Mouse (Mus musculus) neural tube, embryonic 13.5 days (tissue): ENCODE results near the gene Nrtn. TPM values are rescaled to one million over a fixed set of nuclear protein-coding genes. Genes with fewer than 3 reads are reported as not detected.
A peak's percentile ranks its signal among the peaks of the same experiment; 100 is the strongest.

Source experiments
- ATAC-seq: fragments of 200-750 bp; cut with Nextera tagmentation; 2 replicates; pipeline ENCODE4 v1.8.0; 2017; ENCODE audit warnings: low read depth, mild to moderate bottlenecking, moderate TSS enrichment, moderate library complexity
- H3K27ac ChIP-seq: fragments of 300-500 bp; sonication (generic); replicated peaks from 2 replicates; pipeline ENCODE4 v1.5.1; 2015; ENCODE audit warnings: moderate library complexity, mild to moderate bottlenecking, inconsistent platforms
- H3K27me3 ChIP-seq: fragments of 300-500 bp; sonication (generic); 2 replicates; pipeline ENCODE4 v1.6.1; 2015; ENCODE audit warnings: mild to moderate bottlenecking, inconsistent platforms
- H3K36me3 ChIP-seq: fragments of 300-500 bp; sonication (generic); 2 replicates; pipeline ENCODE4 v1.6.1; 2015; ENCODE audit warnings: mild to moderate bottlenecking, inconsistent platforms
- H3K4me1 ChIP-seq: fragments of 300-500 bp; sonication (generic); replicated peaks from 2 replicates; pipeline ENCODE4 v1.6.1; 2015; ENCODE audit warnings: inconsistent platforms
- H3K4me2 ChIP-seq: fragments of 300-500 bp; sonication (generic); 2 replicates; pipeline ENCODE4 v1.6.1; 2015; ENCODE audit warnings: inconsistent platforms, mild to moderate bottlenecking, moderate library complexity
- H3K4me3 ChIP-seq: fragments of 300-500 bp; sonication (generic); 2 replicates; pipeline ENCODE4 v1.5.1; 2015; ENCODE audit warnings: mild to moderate bottlenecking, inconsistent platforms
- H3K9ac ChIP-seq: fragments of 300-500 bp; sonication (generic); 2 replicates; pipeline ENCODE4 v1.6.1; 2015; ENCODE audit warnings: moderate library complexity, mild to moderate bottlenecking, inconsistent platforms
- H3K9me3 ChIP-seq: fragments of 300-500 bp; sonication (generic); 2 replicates; pipeline ENCODE4 v1.6.1; 2016; ENCODE audit warnings: inconsistent platforms
- WGBS: fragments of 180-500 bp; shearing (Covaris S2); methylation state at CpG from one replicate; pipeline ENCODE4 v1.1.7; 2015; 5-methylcytosine and 5-hydroxymethylcytosine counted together
- polyA plus RNA-seq: library from polyadenylated mRNA; unstranded; fragments of >200 nt; fragmentation: Nextera tagmentation; extraction: Ambion mirVana; gene quantifications from 2 replicates; pipeline ENCODE4 v1.2.1, GENCODE M21; 2015

Nrtn gene
- 1.1 and 1.7 TPM in 2 replicates for polyA plus RNA-seq

GRCm38 (mm10) chr17:56757416-56758123, at the start of gene Nrtn:
TSS of gene Nrtn (minus strand) at chr17:56757530.
- WGBS: under 1% methylated on average over 40 of the region's 48 CpGs
- ATAC-seq: peak; percentile 6; the same call in 1 of the 2 replicates

GRCm38 (mm10) chr17:56805784-56806183, 48.5 kb upstream of the Nrtn start:
- H3K4me1 ChIP-seq: peaks cover 35% of the 10 kb centered on the region
- ATAC-seq: no peak
- no peaks in the 10 kb centered on the region for H3K27me3 ChIP-seq
- H3K27ac ChIP-seq: peak overlapping the region; percentile 59; the same call in 1 of the 2 replicates
- no peak overlapping the region for H3K4me3 ChIP-seq
- WGBS: 86% methylated on average over 1 of the region's 1 CpGs
- H3K9ac ChIP-seq: peak overlapping the region; percentile 31; the same call in 1 of the 2 replicates
- H3K9me3 ChIP-seq: no peaks in the 10 kb centered on the region
- H3K4me2 ChIP-seq: no peak overlapping the region
- H3K36me3 ChIP-seq: no peaks in the 10 kb centered on the region

More at GRCm38 (mm10) chr17:56757416-56758123, at the start of gene Nrtn:
- peak within 1 kb of the TSS; percentile 41 for H3K4me3 ChIP-seq
- no peak within 1 kb of the TSS for H3K27ac ChIP-seq
- peak within 1 kb of the TSS; percentile 73 for H3K4me2 ChIP-seq
- H3K27me3 ChIP-seq: peaks cover 80% of the 10 kb centered on the region
- H3K4me1 ChIP-seq: peaks cover 28% of the 10 kb centered on the region
- no peaks in the 10 kb centered on the region for H3K36me3 ChIP-seq
- no peaks in the 10 kb centered on the region for H3K9me3 ChIP-seq
- H3K9ac ChIP-seq: peak within 1 kb of the TSS; percentile 69

- Histone ChIP-seq H3K9me3 (no peaks in the 10 kb centered on the region), H3K27me3 (no peaks in the 10 kb centered on the region), H3K4me1 (peaks cover 27% of the 10 kb centered on the region), H3K27ac (peak overlapping the region; percentile 59; the same call in 1 of the 2 replicates), H3K4me2 (no peak overlapping the region), H3K9ac (no peak overlapping the region), H3K4me3 (no peak overlapping the region), H3K36me3 (no peaks in the 10 kb centered on the region)
- ATAC-seq: no peak
- 55% methylated on average over 5 of the region's 5 CpGs for WGBS
These were observed 47.6 kb upstream of the Nrtn start for GRCm38 (mm10) chr17:56804952-56805351.

- Histone ChIP-seq H3K4me3 (no peak overlapping the region), H3K4me1 (peaks cover 15% of the 10 kb centered on the region; the same call in 1 of the 2 replicates), H3K9me3 (no peaks in the 10 kb centered on the region), H3K27me3 (no peaks in the 10 kb centered on the region), H3K9ac (no peak overlapping the region), H3K27ac (no peak overlapping the region), H3K4me2 (no peak overlapping the region), H3K36me3 (no peaks in the 10 kb centered on the region)
- ATAC-seq: no peak
- 77% methylated on average over 8 of the region's 8 CpGs for whole genome bisulfite sequencing
These were observed 44.7 kb upstream of the Nrtn start for GRCm38 (mm10) chr17:56802065-56802464.

GRCm38 (mm10) chr17:56799276-56799675, 41.9 kb upstream of the Nrtn start:
- Histone ChIP-seq H3K4me2 (no peak overlapping the region), H3K4me3 (no peak overlapping the region), H3K4me1 (no peaks in the 10 kb centered on the region), H3K27me3 (no peaks in the 10 kb centered on the region), H3K9ac (no peak overlapping the region), H3K36me3 (no peaks in the 10 kb centered on the region), H3K9me3 (no peaks in the 10 kb centered on the region), H3K27ac (no peak overlapping the region)
- WGBS: 80% methylated on average over 3 of the region's 3 CpGs
- ATAC-seq: no peak

GRCm38 (mm10) chr17:56793614-56794319, 36.4 kb upstream of the Nrtn start:
- WGBS: 67% methylated on average over 6 of the region's 6 CpGs
- Histone ChIP-seq H3K27me3 (no peaks in the 10 kb centered on the region), H3K27ac (no peak overlapping the region), H3K9me3 (no peaks in the 10 kb centered on the region), H3K9ac (no peak overlapping the region), H3K36me3 (no peaks in the 10 kb centered on the region), H3K4me2 (no peak overlapping the region), H3K4me3 (no peak overlapping the region), H3K4me1 (no peaks in the 10 kb centered on the region)
- ATAC-seq: no peak

- no peak overlapping the region for H3K27ac ChIP-seq
These were observed 35.3 kb upstream of the Nrtn start for GRCm38 (mm10) chr17:56792588-56792987.

GRCm38 (mm10) chr17:56789286-56789685, 32.0 kb upstream of the Nrtn start:
- Histone ChIP-seq H3K36me3 (no peaks in the 10 kb centered on the region), H3K4me1 (no peaks in the 10 kb centered on the region), H3K9ac (no peak overlapping the region), H3K4me2 (no peak overlapping the region), H3K9me3 (no peaks in the 10 kb centered on the region), H3K27ac (no peak overlapping the region), H3K27me3 (no peaks in the 10 kb centered on the region), H3K4me3 (no peak overlapping the region)
- 92% methylated on average over 6 of the region's 6 CpGs for WGBS
- no peak for ATAC-seq

More at GRCm38 (mm10) chr17:56792588-56792987, 35.3 kb upstream of the Nrtn start:
- Histone ChIP-seq H3K4me2 (no peak overlapping the region), H3K4me1 (no peaks in the 10 kb centered on the region), H3K9me3 (no peaks in the 10 kb centered on the region), H3K36me3 (no peaks in the 10 kb centered on the region), H3K4me3 (no peak overlapping the region), H3K27me3 (no peaks in the 10 kb centered on the region), H3K9ac (no peak overlapping the region)
- no peak for ATAC-seq
- WGBS: 80% methylated on average over 3 of the region's 3 CpGs

- Histone ChIP-seq H3K4me2 (no peak overlapping the region), H3K4me3 (no peak overlapping the region), H3K27me3 (no peaks in the 10 kb centered on the region), H3K36me3 (no peaks in the 10 kb centered on the region), H3K27ac (no peak overlapping the region), H3K4me1 (no peaks in the 10 kb centered on the region), H3K9ac (no peak overlapping the region), H3K9me3 (no peaks in the 10 kb centered on the region)
- no peak for ATAC-seq
- WGBS: 67% methylated on average over 3 of the region's 3 CpGs
These were observed 31.6 kb upstream of the Nrtn start for GRCm38 (mm10) chr17:56788886-56789285.

- Histone ChIP-seq H3K4me3 (no peak overlapping the region), H3K9ac (no peak overlapping the region), H3K27me3 (no peaks in the 10 kb centered on the region), H3K27ac (no peak overlapping the region), H3K4me1 (no peaks in the 10 kb centered on the region), H3K4me2 (no peak overlapping the region), H3K9me3 (0 out of 2 replicates have a peak, but pooled peaks cover 5% of the 10 kb centered on the region), H3K36me3 (peaks cover 7% of the 10 kb centered on the region)
- ATAC-seq: no peak
- WGBS: 87% methylated on average over 13 of the region's 13 CpGs
These were observed 23.1 kb upstream of the Nrtn start for GRCm38 (mm10) chr17:56780291-56780978.

- H3K4me2 ChIP-seq: no peak overlapping the region
- no peak overlapping the region for H3K27ac ChIP-seq
- H3K9me3 ChIP-seq: 0 out of 2 replicates have a peak, but pooled peaks cover 5% of the 10 kb centered on the region
- 59% methylated on average over 3 of the region's 3 CpGs for WGBS
- H3K36me3 ChIP-seq: peaks cover 7% of the 10 kb centered on the region
- no peaks in the 10 kb centered on the region for H3K27me3 ChIP-seq
- no peak overlapping the region for H3K9ac ChIP-seq
- no peak overlapping the region for H3K4me3 ChIP-seq
- no peaks in the 10 kb centered on the region for H3K4me1 ChIP-seq
- ATAC-seq: no peak
These were observed 21.5 kb upstream of the Nrtn start for GRCm38 (mm10) chr17:56778779-56779362.
